Mouse (Mus musculus) megakaryocyte, embryonic 14.5 days (primary cell): ENCODE results near the gene Fam222b. TPM values are rescaled to one million over a fixed set of nuclear protein-coding genes. Genes with fewer than 3 reads are reported as not detected.

Experiments
- H3K27me3 ChIP-seq: replicated peaks from 2 replicates; pipeline ENCODE3; 2012; ENCODE audit warnings: inconsistent platforms
- H3K36me3 ChIP-seq: replicated peaks from 2 replicates; pipeline ENCODE3; 2012; ENCODE audit warnings: low read length, inconsistent platforms, mixed read lengths
- H3K4me1 ChIP-seq: 2 replicates; pipeline ENCODE4 v1.6.1; 2012; ENCODE audit warnings: inconsistent platforms
- H3K4me3 ChIP-seq: replicated peaks from 2 replicates; pipeline ENCODE3; 2012; ENCODE audit warnings: moderate library complexity, mild to moderate bottlenecking, inconsistent platforms
- H3K9me3 ChIP-seq: 2 replicates; pipeline ENCODE4 v1.6.1; 2012; ENCODE audit warnings: inconsistent platforms
- FLI1 ChIP-seq: IDR thresholded peaks from 2 replicates; pipeline ENCODE4 v1.6.1; 2012; ENCODE audit warnings: low read length, inconsistent platforms, mixed read lengths
- GATA1 ChIP-seq: IDR thresholded peaks from 3 replicates; pipeline ENCODE4 v1.6.1; 2012; ENCODE audit warnings: mixed read lengths, low read length, inconsistent platforms, borderline replicate concordance
- polyA plus RNA-seq: library from polyadenylated mRNA; stranded (reverse); fragments of >175 nt; gene quantifications from 2 replicates; pipeline ENCODE4 v1.2.3, GENCODE M21; 2012; ENCODE audit warnings: low replicate concordance; ENCODE audit not compliant: insufficient read depth

Fam222b gene
- polyA plus RNA-seq, 1 experiment, result 32.0 TPM

DNA sequence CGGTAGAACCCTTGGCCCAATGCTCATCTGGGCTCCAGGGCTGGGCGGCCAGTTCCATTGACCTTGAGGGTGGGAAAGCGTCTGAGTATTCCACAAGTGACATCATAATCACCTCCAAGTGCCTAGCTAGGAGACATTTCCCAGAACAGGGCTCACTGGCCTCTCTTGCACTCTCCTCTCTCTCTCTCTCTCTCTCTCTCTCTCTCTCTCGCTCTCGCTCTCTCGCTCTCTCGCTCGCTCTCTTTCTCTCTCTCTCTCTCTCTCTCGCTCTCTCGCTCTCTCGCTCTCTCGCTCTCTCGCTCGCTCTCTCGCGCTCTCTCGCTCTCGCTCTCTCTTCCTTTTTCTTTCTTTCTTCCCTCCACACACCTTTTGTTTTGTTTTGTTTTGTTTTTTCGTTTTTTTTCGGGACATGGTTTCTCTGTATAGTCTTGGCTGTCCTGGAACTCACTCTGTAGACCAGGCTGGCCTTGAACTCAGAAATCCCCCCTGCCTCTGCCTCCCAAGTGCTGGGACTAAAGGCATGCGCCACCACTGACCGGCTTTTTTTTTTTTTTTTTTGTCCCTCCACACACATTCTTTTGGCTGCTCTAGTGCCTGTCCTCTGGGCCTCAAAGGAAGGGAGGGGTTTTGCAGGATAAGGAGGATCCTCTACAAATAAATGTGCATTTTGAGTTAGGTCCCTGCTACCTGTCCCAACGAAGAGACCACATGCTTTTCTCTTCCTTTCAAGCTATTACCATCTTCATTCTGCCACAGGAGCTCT is 100.8 kb downstream of the Fam222b start:
- Histone ChIP-seq H3K9me3 (peaks cover 9% of the 10 kb centered on the region), H3K36me3 (no peaks in the 10 kb centered on the region), H3K27me3 (peaks cover 30% of the 10 kb centered on the region), H3K4me1 (peaks cover 33% of the 10 kb centered on the region), H3K4me3 (peak overlapping the region; percentile 91)
- TF ChIP-seq FLI1 (no peak), GATA1 (no peak)

DNA sequence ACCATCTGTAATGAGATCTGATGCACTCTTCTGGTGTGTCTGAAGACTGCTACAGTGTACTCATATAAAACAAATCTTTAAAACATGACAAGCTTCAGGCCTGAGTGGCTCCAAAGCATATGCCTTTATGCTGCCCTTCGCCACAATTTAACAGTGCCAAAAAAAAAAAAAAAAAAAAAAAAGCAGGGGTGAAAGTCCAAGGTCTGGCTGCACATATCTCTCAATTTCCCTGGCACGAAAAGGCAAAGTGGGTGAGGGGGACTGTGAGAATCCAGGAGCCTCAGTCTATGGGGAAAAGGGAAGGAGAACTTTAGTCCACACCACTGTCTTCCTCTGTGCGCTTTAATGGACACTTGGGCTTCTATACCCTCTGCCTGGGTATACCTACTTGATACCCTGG is 107.9 kb downstream of the Fam222b start:
- TF ChIP-seq FLI1 (no peak), GATA1 (no peak)
- Histone ChIP-seq H3K9me3 (no peaks in the 10 kb centered on the region), H3K36me3 (peaks cover 50% of the 10 kb centered on the region), H3K27me3 (no peaks in the 10 kb centered on the region), H3K4me1 (peaks cover 14% of the 10 kb centered on the region), H3K4me3 (no peak overlapping the region)

DNA sequence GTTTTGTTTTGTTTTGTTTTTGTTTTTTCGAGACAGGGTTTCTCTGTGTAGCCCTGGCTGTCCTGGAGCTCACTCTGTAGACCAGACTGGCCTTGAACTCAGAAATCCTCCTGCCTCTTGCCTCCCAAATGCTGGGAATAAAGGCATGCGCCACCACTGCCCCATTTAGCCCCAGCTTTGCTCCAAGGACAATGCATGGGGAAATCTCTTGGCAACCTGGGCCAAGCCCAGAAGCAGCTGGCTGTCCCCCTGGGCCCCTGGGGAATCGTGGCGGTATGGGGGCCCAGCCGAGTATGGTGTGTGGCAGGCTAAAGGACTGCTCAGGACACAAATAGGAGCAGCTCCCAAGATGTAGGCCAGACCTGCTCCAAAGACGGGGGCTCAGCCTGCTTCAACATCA is 109.8 kb downstream of the Fam222b start:
- no peak for TF ChIP-seq FLI1
- TF ChIP-seq GATA1, result no peak
- H3K4me1 ChIP-seq, result peaks cover 9% of the 10 kb centered on the region; the same call in 1 of the 2 replicates
- H3K36me3 ChIP-seq, result peaks cover 69% of the 10 kb centered on the region
- H3K4me3 ChIP-seq, result no peak overlapping the region
- no peaks in the 10 kb centered on the region for H3K27me3 ChIP-seq
- H3K9me3 ChIP-seq, result no peaks in the 10 kb centered on the region

DNA sequence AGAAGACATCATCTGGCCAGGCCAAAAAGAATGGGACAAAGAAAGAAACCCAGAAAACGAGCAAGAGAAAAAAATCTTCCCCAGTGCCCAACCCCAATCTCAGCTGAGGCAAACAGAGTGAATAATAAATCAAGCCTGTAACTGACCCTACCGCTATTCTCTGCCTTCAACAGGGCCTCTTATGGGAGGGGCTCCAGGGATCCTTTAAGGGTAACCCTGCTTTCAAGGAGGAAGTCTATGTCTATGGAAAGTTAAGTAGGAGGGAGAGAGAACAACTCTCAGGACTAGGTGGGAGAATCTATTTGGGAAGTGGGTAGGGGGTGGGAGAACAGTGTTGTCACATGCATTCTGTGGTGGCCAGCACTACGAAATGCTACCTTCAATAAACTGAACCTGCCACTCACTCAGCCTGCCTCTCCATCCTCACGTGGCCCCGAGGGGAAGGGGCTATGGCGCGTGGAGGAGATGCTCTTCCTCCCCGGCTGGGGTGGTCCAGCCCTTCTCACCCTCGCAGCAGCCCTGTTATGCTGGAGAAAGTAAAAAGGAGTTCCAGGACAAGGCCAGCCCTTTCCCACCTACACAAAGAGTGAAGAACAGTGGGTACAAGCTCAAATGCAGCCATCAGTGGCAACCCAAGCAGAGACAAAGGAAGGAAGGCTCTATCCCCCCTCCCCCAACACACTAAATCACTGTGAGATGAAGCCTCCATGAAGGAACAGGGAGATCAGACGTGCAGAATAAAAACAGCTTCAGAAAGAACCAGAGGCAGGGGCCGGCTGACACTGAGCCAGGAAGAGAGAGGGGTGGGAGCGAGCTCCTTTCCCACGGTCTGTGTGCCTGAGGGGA is 111.1 kb downstream of the Fam222b start:
- H3K4me3 ChIP-seq, result no peak overlapping the region
- no peaks in the 10 kb centered on the region for H3K9me3 ChIP-seq
- TF ChIP-seq FLI1 (no peak), GATA1 (no peak)
- H3K4me1 ChIP-seq, result peaks cover 9% of the 10 kb centered on the region; the same call in 1 of the 2 replicates
- H3K36me3 ChIP-seq, result peaks cover 82% of the 10 kb centered on the region
- H3K27me3 ChIP-seq, result no peaks in the 10 kb centered on the region

Other genes starting within 250 kb of the Fam222b start
- gene Pipox, start 200.6 kb upstream of the Fam222b start, polyA plus RNA-seq, result not detected in 2 replicates
- not detected in 2 replicates for gene Sez6, start 163.9 kb upstream of the Fam222b start, polyA plus RNA-seq
- 75.4 and 178 TPM in 2 replicates for gene Phf12, start 111.9 kb upstream of the Fam222b start, polyA plus RNA-seq
- 5.9 and 7.0 TPM in 2 replicates for gene Dhrs13, start 62.4 kb upstream of the Fam222b start, polyA plus RNA-seq
- gene Flot2, start 56.7 kb upstream of the Fam222b start, polyA plus RNA-seq, result 2.2 and 9.5 TPM in 2 replicates
- gene Eral1, start 14.3 kb upstream of the Fam222b start, polyA plus RNA-seq, result 1.6 TPM in 1 of 2 replicates, not detected in the other
- gene Traf4, start 70.9 kb downstream of the Fam222b start, polyA plus RNA-seq, result 4.8 and 6.3 TPM in 2 replicates
- gene Nek8, start 82.0 kb downstream of the Fam222b start, polyA plus RNA-seq, result 1.3 and 2.2 TPM in 2 replicates
- 35.9 and 67.9 TPM in 2 replicates for gene Tlcd1, start 82.1 kb downstream of the Fam222b start, polyA plus RNA-seq
- 151 and 1,521 TPM in 2 replicates for gene Rpl23a, start 88.9 kb downstream of the Fam222b start, polyA plus RNA-seq
- 4.5 TPM in 1 of 2 replicates, not detected in the other for gene Rab34, start 93.8 kb downstream of the Fam222b start, polyA plus RNA-seq
- 0.22 TPM in 1 of 2 replicates, not detected in the other for gene Proca1, start 98.7 kb downstream of the Fam222b start, polyA plus RNA-seq
- gene Sdf2, start 151.1 kb downstream of the Fam222b start, polyA plus RNA-seq, result 13.1 and 13.3 TPM in 2 replicates
- gene Supt6, start 151.3 kb downstream of the Fam222b start, polyA plus RNA-seq, result 95.6 and 155 TPM in 2 replicates
- gene 2610507B11Rik, start 167.1 kb downstream of the Fam222b start, polyA plus RNA-seq, result 17.1 and 39.7 TPM in 2 replicates
- gene BC030499, start 196.2 kb downstream of the Fam222b start, polyA plus RNA-seq, result not detected in 2 replicates
- 16.9 and 30.9 TPM in 2 replicates for gene Spag5, start 206.9 kb downstream of the Fam222b start, polyA plus RNA-seq
- 25.1 and 40.6 TPM in 2 replicates for gene Aldoc, start 228.3 kb downstream of the Fam222b start, polyA plus RNA-seq
- 53.1 and 73.7 TPM in 2 replicates for gene Pigs, start 233.8 kb downstream of the Fam222b start, polyA plus RNA-seq
- 319 and 574 TPM in 2 replicates for gene Unc119, start 248.8 kb downstream of the Fam222b start, polyA plus RNA-seq